Mouse (Mus musculus) G1E (cell line): ENCODE data around the gene Ddb2. TPM values are rescaled to one million over a fixed set of nuclear protein-coding genes. Genes with fewer than 3 reads are reported as not detected.

Experiments used
- ATAC-seq: 2 replicates; pipeline ENCODE4 v1.8.0; 2016; ENCODE audit warnings: mild to moderate bottlenecking; ENCODE audit not compliant: insufficient number of reproducible peaks, poor library complexity, low FRiP score, severe bottlenecking; ENCODE audit errors: extremely low read depth
- DNase-seq: peaks from one replicate; pipeline ENCODE4 v3.0.0; 2012; ENCODE audit warnings: low spot score
- H3K27me3 ChIP-seq: 2 replicates; pipeline ENCODE4 v1.6.1; 2012; ENCODE audit warnings: mild to moderate bottlenecking, low read length, inconsistent platforms; ENCODE audit not compliant: insufficient read depth
- H3K36me3 ChIP-seq: replicated peaks from 2 replicates; pipeline ENCODE3; 2012; ENCODE audit warnings: mild to moderate bottlenecking, inconsistent platforms
- H3K4me1 ChIP-seq: 2 replicates; pipeline ENCODE4 v1.6.1; 2012; ENCODE audit warnings: low read depth, low read length, inconsistent platforms, mixed read lengths; ENCODE audit not compliant: insufficient read depth
- H3K4me3 ChIP-seq: 2 replicates; pipeline ENCODE4 v1.5.1; 2012; ENCODE audit warnings: low read depth, mild to moderate bottlenecking, inconsistent platforms, low read length, moderate library complexity, mixed read lengths
- H3K9me3 ChIP-seq: replicated peaks from 2 replicates; pipeline ENCODE4 v1.6.1; 2012; ENCODE audit warnings: inconsistent platforms
- CTCF ChIP-seq: IDR thresholded peaks from 2 replicates; pipeline ENCODE4 v1.5.1; 2012; ENCODE audit warnings: low read depth, low read length, inconsistent platforms, mixed read lengths
- GATA1 ChIP-seq: IDR thresholded peaks from 2 replicates; pipeline ENCODE4 v1.6.1; 2012; ENCODE audit warnings: borderline replicate concordance, low read length, inconsistent platforms, mixed read lengths
- GATA2 ChIP-seq: IDR thresholded peaks from 2 replicates; pipeline ENCODE4 v1.6.1; 2012; ENCODE audit warnings: low read depth, low read length, inconsistent platforms, borderline replicate concordance
- POLR2AphosphoS5 ChIP-seq: IDR thresholded peaks from 2 replicates; pipeline ENCODE4 v1.6.1; 2012; ENCODE audit warnings: low read depth, low read length, inconsistent platforms; ENCODE audit not compliant: insufficient replicate concordance
- TAL1 ChIP-seq: conservative IDR thresholded peaks from 2 replicates; pipeline ENCODE4 v1.6.1; 2012; ENCODE audit warnings: low read depth, low read length, inconsistent platforms, mixed read lengths
- polyA plus RNA-seq: library from polyadenylated mRNA; stranded (reverse); fragments of >175 nt; gene quantifications from 2 replicates; pipeline ENCODE4 v1.2.3, GENCODE M21; 2012
- total RNA-seq, 2 experiments: library from RNA; stranded (forward) in 1 of 2; stranded (reverse) in 1 of 2; fragments of 200-1000 nt in 1 of 2; fragments of >200 nt in 1 of 2; fragmentation: Nextera tagmentation in 1 of 2; gene quantifications; 2 replicates each; pipeline ENCODE4 v1.2.3; 2014 to 2017

Gene Ddb2
- total and polyA plus RNA-seq, 3 experiments: 1.5 to 18.7 (median 15.2) TPM

- H3K4me1 ChIP-seq: peaks cover 41% of the 10 kb centered on the region
- H3K9me3 ChIP-seq: no peaks in the 10 kb centered on the region
- TF ChIP-seq CTCF: no peak
- TF ChIP-seq TAL1: no peak
- TF ChIP-seq GATA2: no peak
- TF ChIP-seq GATA1: no peak
- 0 out of 2 replicates have a peak, but pooled peaks have one; percentile 73 for TF ChIP-seq POLR2AphosphoS5
Observed at GRCm38 (mm10) chr2:91183148-91183513, 53.7 kb downstream of the Ddb2 start.

GRCm38 (mm10) chr2:91182405-91183147 lies 54.2 kb downstream of the Ddb2 start:
- peak; percentile 77 for DNase-seq
- H3K9me3 ChIP-seq: no peaks in the 10 kb centered on the region
- H3K4me3 ChIP-seq: peak overlapping the region; percentile 85
- no peak for TF ChIP-seq POLR2AphosphoS5
- no peak for TF ChIP-seq GATA1
- TF ChIP-seq GATA2: no peak
- no peak for TF ChIP-seq CTCF
- no peak for TF ChIP-seq TAL1
- peaks cover 41% of the 10 kb centered on the region for H3K4me1 ChIP-seq
- H3K36me3 ChIP-seq: peaks cover 20% of the 10 kb centered on the region
- peak; percentile 59 for ATAC-seq
- no peaks in the 10 kb centered on the region for H3K27me3 ChIP-seq

More at GRCm38 (mm10) chr2:91183148-91183513, 53.7 kb downstream of the Ddb2 start:
- peak overlapping the region; percentile 85 for H3K4me3 ChIP-seq
- ATAC-seq (peak; percentile 81), DNase-seq (peak; percentile 87)
- H3K36me3 ChIP-seq: peaks cover 15% of the 10 kb centered on the region
- H3K27me3 ChIP-seq: no peaks in the 10 kb centered on the region

- no peak for DNase-seq
- peaks cover 35% of the 10 kb centered on the region for H3K4me1 ChIP-seq
- H3K9me3 ChIP-seq: no peaks in the 10 kb centered on the region
- peaks cover 23% of the 10 kb centered on the region for H3K36me3 ChIP-seq
- ATAC-seq: no peak
- H3K4me3 ChIP-seq: peak overlapping the region; percentile 85
- no peak for TF ChIP-seq GATA1
- no peak for TF ChIP-seq CTCF
- TF ChIP-seq POLR2AphosphoS5: no peak
- TF ChIP-seq TAL1: no peak
- no peak for TF ChIP-seq GATA2
- H3K27me3 ChIP-seq: no peaks in the 10 kb centered on the region
Observed at GRCm38 (mm10) chr2:91182016-91182404, 54.8 kb downstream of the Ddb2 start.

- Histone ChIP-seq H3K9me3 (no peaks in the 10 kb centered on the region), H3K27me3 (no peaks in the 10 kb centered on the region), H3K4me1 (peaks cover 32% of the 10 kb centered on the region), H3K36me3 (peaks cover 36% of the 10 kb centered on the region), H3K4me3 (no peak overlapping the region)
- TF ChIP-seq GATA1 (no peak), GATA2 (no peak), POLR2AphosphoS5 (no peak), TAL1 (no peak), CTCF (no peak)
- ATAC-seq: no peak
- DNase-seq: no peak
Observed at GRCm38 (mm10) chr2:91180706-91181105, 56.1 kb downstream of the Ddb2 start.

GRCm38 (mm10) chr2:91179825-91180224 lies 57.0 kb downstream of the Ddb2 start:
- no peak for ATAC-seq
- no peak overlapping the region for H3K4me3 ChIP-seq

GRCm38 (mm10) chr2:91176234-91176633 lies 60.5 kb downstream of the Ddb2 start:
- no peaks in the 10 kb centered on the region for H3K27me3 ChIP-seq
- ATAC-seq (no peak), DNase-seq (no peak)
- H3K4me1 ChIP-seq: peaks cover 8% of the 10 kb centered on the region; the same call in 1 of the 2 replicates
- H3K4me3 ChIP-seq: no peak overlapping the region
- no peak for TF ChIP-seq TAL1
- TF ChIP-seq CTCF: no peak
- no peak for TF ChIP-seq POLR2AphosphoS5
- TF ChIP-seq GATA2: no peak
- TF ChIP-seq GATA1: no peak
- H3K9me3 ChIP-seq: no peaks in the 10 kb centered on the region
- H3K36me3 ChIP-seq: peaks cover 72% of the 10 kb centered on the region

More at GRCm38 (mm10) chr2:91179825-91180224, 57.0 kb downstream of the Ddb2 start:
- TF ChIP-seq TAL1 (no peak), POLR2AphosphoS5 (no peak)
- no peaks in the 10 kb centered on the region for H3K9me3 ChIP-seq
- peaks cover 40% of the 10 kb centered on the region for H3K36me3 ChIP-seq
- peaks cover 28% of the 10 kb centered on the region for H3K4me1 ChIP-seq
- no peaks in the 10 kb centered on the region for H3K27me3 ChIP-seq
- DNase-seq: no peak
